Mouse (Mus musculus): ENCODE measurements around the gene Hmgb1. TPM values are rescaled to one million over a fixed set of nuclear protein-coding genes. Genes with fewer than 3 reads are reported as not detected.
A peak's percentile ranks its signal among the peaks of the same experiment; 100 is the strongest.

The Hmgb1 gene
- polyA plus RNA-seq, 1 experiment = 48.1 TPM

DNA sequence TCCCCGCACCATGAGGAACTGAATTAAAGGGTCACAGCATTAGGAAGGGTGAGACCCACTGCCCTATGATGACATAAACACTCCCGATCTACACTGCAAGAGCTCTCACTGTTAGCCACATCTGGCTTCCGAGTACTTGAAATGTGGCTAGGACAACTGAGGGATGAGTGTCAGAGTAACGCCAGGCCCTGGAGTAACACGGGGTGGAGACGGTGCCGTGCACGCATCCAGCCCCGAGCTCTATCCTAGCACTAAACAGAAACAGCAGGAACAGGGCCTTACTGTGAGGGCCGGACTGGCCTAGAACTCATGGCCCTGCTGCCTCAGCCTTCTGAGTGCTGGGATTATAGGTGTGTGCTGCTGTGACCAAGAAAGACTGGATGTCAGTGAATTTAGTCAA, 18.3 kb downstream of the Hmgb1 start:
- no peak for TF ChIP-seq POLR2A (IDR thresholded peaks at IDR 0.05; ENCODE audit: low read depth, low read length)
- TF ChIP-seq CTCF (conservative IDR thresholded peaks at IDR 0.05; ENCODE audit: insufficient read depth, insufficient read length, low read depth, low read length) = no peak
- Histone ChIP-seq H3K27ac (ENCODE audit: insufficient read depth, low read depth, low read length) (no peak overlapping the region), H3K4me1 (ENCODE audit: control insufficient read depth, insufficient read depth, low read length) (peaks cover 6% of the 10 kb centered on the region), H3K27me3 (replicated peaks; ENCODE audit: control insufficient read depth, insufficient read depth, low read length) (no peaks in the 10 kb centered on the region), H3K4me3 (ENCODE audit: insufficient read depth, low read depth, low read length) (no peak overlapping the region), H3K36me3 (ENCODE audit: control insufficient read depth, insufficient read depth, low read length) (no peaks in the 10 kb centered on the region)
- no peak for DNase-seq
- WGBS = 97% methylated on average over 10 of the region's 10 CpGs

DNA sequence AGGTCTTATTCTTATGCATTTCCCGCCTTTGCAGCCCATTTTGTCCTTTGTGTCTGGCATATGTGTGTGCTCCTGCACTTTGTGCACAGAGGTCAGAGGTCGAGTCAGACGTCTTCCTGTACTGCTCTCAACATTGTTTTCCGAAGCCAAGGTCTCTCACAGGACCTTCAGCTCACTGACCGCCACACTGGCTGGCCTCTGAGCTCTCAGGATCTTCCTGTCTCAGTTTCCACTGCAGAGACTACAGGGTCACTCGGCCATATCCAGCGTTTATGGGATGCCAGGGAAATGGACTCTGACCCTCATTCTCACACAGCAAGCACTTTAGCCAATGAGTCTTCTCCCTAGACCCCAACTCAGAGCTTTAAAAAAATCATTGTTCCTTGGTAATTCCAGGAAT, 19.4 kb downstream of the Hmgb1 start:
- TF ChIP-seq POLR2A (IDR thresholded peaks at IDR 0.05; ENCODE audit: low read depth, low read length) = no peak
- DNase-seq = peak; percentile 78
- Histone ChIP-seq H3K4me3 (ENCODE audit: insufficient read depth, low read depth, low read length) (no peak overlapping the region), H3K27me3 (replicated peaks; ENCODE audit: control insufficient read depth, insufficient read depth, low read length) (no peaks in the 10 kb centered on the region), H3K4me1 (ENCODE audit: control insufficient read depth, insufficient read depth, low read length) (peaks cover 6% of the 10 kb centered on the region), H3K27ac (ENCODE audit: insufficient read depth, low read depth, low read length) (peak overlapping the region; percentile 42; the same call in 1 of the 2 replicates), H3K36me3 (ENCODE audit: control insufficient read depth, insufficient read depth, low read length) (no peaks in the 10 kb centered on the region)
- WGBS = 23% methylated on average over 7 of the region's 7 CpGs

GRCm38 (mm10) chr5:149162890-149163289, 21.4 kb downstream of the Hmgb1 start:
- 58% methylated on average over 7 of the region's 7 CpGs for WGBS

DNA sequence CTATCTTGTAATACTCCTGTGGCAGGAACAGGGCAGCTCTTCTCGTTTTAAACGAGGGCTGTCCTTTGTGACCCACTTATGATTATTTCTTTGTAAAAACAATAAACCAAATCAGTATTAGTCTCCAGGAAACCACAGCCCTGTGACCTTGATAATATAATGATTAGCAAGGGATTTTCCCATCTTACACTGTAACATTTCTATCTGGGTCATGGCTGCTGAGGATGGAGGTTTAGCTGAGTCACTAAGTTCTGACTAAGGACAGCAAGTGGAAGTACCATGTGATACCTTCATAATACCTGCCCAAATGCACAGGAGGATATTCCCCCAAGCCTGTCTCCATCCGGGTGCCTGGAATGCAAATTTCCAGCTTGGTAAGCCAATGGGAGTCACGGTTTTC, 23.8 kb downstream of the Hmgb1 start:
- DNase-seq = no peak
- no peak overlapping the region for H3K27ac ChIP-seq (ENCODE audit: insufficient read depth, low read depth, low read length)
- WGBS = 52% methylated on average over 4 of the region's 4 CpGs

More at GRCm38 (mm10) chr5:149162890-149163289, 21.4 kb downstream of the Hmgb1 start:
- Histone ChIP-seq H3K4me1 (ENCODE audit: control insufficient read depth, insufficient read depth, low read length) (peaks cover 8% of the 10 kb centered on the region), H3K27me3 (replicated peaks; ENCODE audit: control insufficient read depth, insufficient read depth, low read length) (no peaks in the 10 kb centered on the region), H3K36me3 (ENCODE audit: control insufficient read depth, insufficient read depth, low read length) (no peaks in the 10 kb centered on the region), H3K27ac (ENCODE audit: insufficient read depth, low read depth, low read length) (no peak overlapping the region), H3K4me3 (ENCODE audit: insufficient read depth, low read depth, low read length) (no peak overlapping the region)
- DNase-seq = no peak
- no peak for TF ChIP-seq CTCF (conservative IDR thresholded peaks at IDR 0.05; ENCODE audit: insufficient read depth, insufficient read length, low read depth, low read length)
- no peak for TF ChIP-seq POLR2A (IDR thresholded peaks at IDR 0.05; ENCODE audit: low read depth, low read length)

GRCm38 (mm10) chr5:149159021-149159420, 25.3 kb downstream of the Hmgb1 start:
- no peak for TF ChIP-seq POLR2A (IDR thresholded peaks at IDR 0.05; ENCODE audit: low read depth, low read length)
- no peak for TF ChIP-seq CTCF (conservative IDR thresholded peaks at IDR 0.05; ENCODE audit: insufficient read depth, insufficient read length, low read depth, low read length)
- Histone ChIP-seq H3K4me1 (ENCODE audit: control insufficient read depth, insufficient read depth, low read length) (peaks cover 5% of the 10 kb centered on the region; the same call in 1 of the 2 replicates), H3K4me3 (ENCODE audit: insufficient read depth, low read depth, low read length) (no peak overlapping the region), H3K27me3 (replicated peaks; ENCODE audit: control insufficient read depth, insufficient read depth, low read length) (no peaks in the 10 kb centered on the region), H3K27ac (ENCODE audit: insufficient read depth, low read depth, low read length) (no peak overlapping the region), H3K36me3 (ENCODE audit: control insufficient read depth, insufficient read depth, low read length) (no peaks in the 10 kb centered on the region)
- WGBS = 56% methylated on average over 6 of the region's 6 CpGs
- peak; percentile 86 for DNase-seq

More for the DNA sequence above, 23.8 kb downstream of the Hmgb1 start:
- H3K4me1 ChIP-seq (ENCODE audit: control insufficient read depth, insufficient read depth, low read length) = peaks cover 10% of the 10 kb centered on the region
- H3K27me3 ChIP-seq (replicated peaks; ENCODE audit: control insufficient read depth, insufficient read depth, low read length) = no peaks in the 10 kb centered on the region
- TF ChIP-seq CTCF (conservative IDR thresholded peaks at IDR 0.05; ENCODE audit: insufficient read depth, insufficient read length, low read depth, low read length) (no peak), POLR2A (IDR thresholded peaks at IDR 0.05; ENCODE audit: low read depth, low read length) (no peak)
- H3K36me3 ChIP-seq (ENCODE audit: control insufficient read depth, insufficient read depth, low read length) = no peaks in the 10 kb centered on the region
- no peak overlapping the region for H3K4me3 ChIP-seq (ENCODE audit: insufficient read depth, low read depth, low read length)

GRCm38 (mm10) chr5:149156886-149157563, 27.3 kb downstream of the Hmgb1 start:
- WGBS = 56% methylated on average over 18 of the region's 18 CpGs
- DNase-seq = peak; percentile 62
- peak overlapping the region; percentile 72 for H3K27ac ChIP-seq (ENCODE audit: insufficient read depth, low read depth, low read length)

GRCm38 (mm10) chr5:149152774-149153155, 31.5 kb downstream of the Hmgb1 start:
- peaks cover 12% of the 10 kb centered on the region for H3K4me1 ChIP-seq (ENCODE audit: control insufficient read depth, insufficient read depth, low read length)
- peak overlapping the region; percentile 7; the same call in 1 of the 2 replicates for H3K4me3 ChIP-seq (ENCODE audit: insufficient read depth, low read depth, low read length)
- peak; percentile 48 for DNase-seq
- 35% methylated on average over 12 of the region's 12 CpGs for WGBS
- no peaks in the 10 kb centered on the region for H3K27me3 ChIP-seq (replicated peaks; ENCODE audit: control insufficient read depth, insufficient read depth, low read length)
- H3K36me3 ChIP-seq (ENCODE audit: control insufficient read depth, insufficient read depth, low read length) = no peaks in the 10 kb centered on the region
- TF ChIP-seq POLR2A (IDR thresholded peaks at IDR 0.05; ENCODE audit: low read depth, low read length) = no peak
- TF ChIP-seq CTCF (conservative IDR thresholded peaks at IDR 0.05; ENCODE audit: insufficient read depth, insufficient read length, low read depth, low read length) = no peak
- H3K27ac ChIP-seq (ENCODE audit: insufficient read depth, low read depth, low read length) = no peak overlapping the region

More at GRCm38 (mm10) chr5:149156886-149157563, 27.3 kb downstream of the Hmgb1 start:
- TF ChIP-seq POLR2A (IDR thresholded peaks at IDR 0.05; ENCODE audit: low read depth, low read length) (no peak), CTCF (conservative IDR thresholded peaks at IDR 0.05; ENCODE audit: insufficient read depth, insufficient read length, low read depth, low read length) (no peak)
- peaks cover 13% of the 10 kb centered on the region for H3K4me1 ChIP-seq (ENCODE audit: control insufficient read depth, insufficient read depth, low read length)
- no peaks in the 10 kb centered on the region for H3K36me3 ChIP-seq (ENCODE audit: control insufficient read depth, insufficient read depth, low read length)
- H3K27me3 ChIP-seq (replicated peaks; ENCODE audit: control insufficient read depth, insufficient read depth, low read length) = no peaks in the 10 kb centered on the region
- peak overlapping the region; percentile 0; the same call in 1 of the 2 replicates for H3K4me3 ChIP-seq (ENCODE audit: insufficient read depth, low read depth, low read length)

Measured in kidney, adult 2 months (tissue).